Mouse (Mus musculus): ENCODE results near the gene Edem3. TPM values are rescaled to one million over a fixed set of nuclear protein-coding genes. Genes with fewer than 3 reads are reported as not detected.

Gene Edem3
- total RNA-seq, 2 experiments from 2014 or later, result 17.8 to 21.3 TPM

- intact Hi-C loops (cut with DNase I), result no loop called here
- no peak for DNase-seq
Observed at GRCm38 (mm10) chr1:151855561-151855960, 100.4 kb downstream of the Edem3 start.

GRCm38 (mm10) chr1:151858474-151858873, 103.3 kb downstream of the Edem3 start:
- DNase-seq, result no peak
- intact Hi-C loops (cut with DNase I), result no loop called here

- intact Hi-C loops (cut with DNase I), result no loop called here
- no peak for DNase-seq
Observed at GRCm38 (mm10) chr1:151861334-151861995, 106.3 kb downstream of the Edem3 start.

GRCm38 (mm10) chr1:151862109-151862508, 106.9 kb downstream of the Edem3 start:
- intact Hi-C loops (cut with DNase I), result no loop called here

GRCm38 (mm10) chr1:151863135-151863796, 108.1 kb downstream of the Edem3 start:
- DNase-seq, result no peak
- intact Hi-C loops (cut with DNase I), result no loop called here

More at GRCm38 (mm10) chr1:151862109-151862508, 106.9 kb downstream of the Edem3 start:
- DNase-seq, result no peak

- intact Hi-C loops (cut with DNase I), result no loop called here
- no peak for DNase-seq
Observed at GRCm38 (mm10) chr1:151863797-151864147, 108.6 kb downstream of the Edem3 start.

- DNase-seq, result no peak
- intact Hi-C loops (cut with DNase I), result no loop called here
Observed at GRCm38 (mm10) chr1:151864326-151864725, 109.2 kb downstream of the Edem3 start.

Other genes starting within 250 kb of the Edem3 start
- gene Fam129a, start 184.2 kb upstream of the Edem3 start, total RNA-seq (2021), result 10 to 100 TPM in 1 of 2 experiments, 1 to 10 TPM in 1; 9.5 to 10.4 TPM

Measured in gastrocnemius, postnatal 36 days (tissue).